ENCODE assay signal across 20 mouse cellular contexts in the genomic region with DNA sequence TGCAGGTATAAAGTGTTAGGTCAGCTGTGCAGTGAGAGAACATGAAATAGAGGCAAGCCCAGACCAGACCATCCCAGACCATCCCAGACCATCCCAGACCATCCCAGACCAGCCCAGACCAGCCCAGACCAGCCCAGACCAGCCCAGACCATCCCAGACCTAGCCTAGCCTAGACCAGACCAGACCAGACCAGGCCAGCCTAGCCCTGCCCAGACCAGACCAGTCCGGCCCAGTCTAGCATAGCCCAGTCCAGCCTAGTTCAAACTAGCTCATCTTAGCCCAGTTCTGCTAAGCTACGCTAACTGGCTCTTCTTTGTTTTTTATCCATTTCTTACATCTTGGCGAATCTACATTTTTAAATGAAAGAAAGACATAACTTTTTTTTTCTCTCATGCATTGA.
A peak's percentile ranks its signal among the peaks of the same experiment; 100 is the strongest.
DNase-seq lines count a peak whose midpoint lies in the region; ATAC-seq lines count a peak whose summit lies in the region.
"Had no signal": no experiment of that assay in that cellular context is flagged by ENCODE, and none has a peak within 500 bp of the region (broad histone marks: within the 10 kb centered on the region; RNA-seq: fewer than 3 reads in every experiment).

No protein-coding gene starts in this region.

- no peaks in the 10 kb centered on the region for H3K9me3 ChIP-seq in forebrain, embryonic 12.5 days
- H3K9me3 ChIP-seq in forebrain, embryonic 14.5 days (replicated peaks; ENCODE audit: control insufficient read depth, low read length) = no peaks in the 10 kb centered on the region
- H3K9me3 ChIP-seq in intestine, embryonic 14.5 days (ENCODE audit: control insufficient read depth, low read length) = no peaks in the 10 kb centered on the region
- no peaks in the 10 kb centered on the region for H3K9me3 ChIP-seq in intestine, embryonic 16.5 days (ENCODE audit: control insufficient read depth, low read length)
- H3K9me3 ChIP-seq in midbrain, embryonic 13.5 days = no peaks in the 10 kb centered on the region
- no peaks in the 10 kb centered on the region for H3K9me3 ChIP-seq in midbrain, embryonic 16.5 days (replicated peaks; ENCODE audit: control insufficient read depth, low read length, poor library complexity, severe bottlenecking)
- H3K9me3 ChIP-seq: embryonic facial prominence, embryonic 15.5 days; forebrain, embryonic 10.5 days; heart, embryonic 12.5 days; hindbrain, embryonic 15.5 days had no signal

- no peak overlapping the region for H3K9ac ChIP-seq in forebrain, embryonic 12.5 days
- H3K9ac ChIP-seq in forebrain, embryonic 14.5 days (ENCODE audit: low read length) = no peak overlapping the region
- no peak overlapping the region for H3K9ac ChIP-seq in intestine, embryonic 14.5 days (ENCODE audit: low read length)
- H3K9ac ChIP-seq in intestine, embryonic 16.5 days (ENCODE audit: low read depth, low read length) = no peak overlapping the region
- H3K9ac ChIP-seq in midbrain, embryonic 13.5 days (replicated peaks) = no peak overlapping the region
- no peak overlapping the region for H3K9ac ChIP-seq in midbrain, embryonic 16.5 days (ENCODE audit: low read depth, low read length)
- H3K9ac ChIP-seq: embryonic facial prominence, embryonic 15.5 days; heart, embryonic 12.5 days; hindbrain, embryonic 15.5 days had no signal

- peak; percentile 41; the same call in 1 of the 2 replicates for ATAC-seq in forebrain, embryonic 12.5 days (ENCODE audit: low FRiP score)
- ATAC-seq in forebrain, embryonic 14.5 days = no peak
- ATAC-seq in intestine, embryonic 14.5 days (replicated peaks; ENCODE audit: low FRiP score, low TSS enrichment, low read depth) = peak; percentile 58; the same call in 1 of the 2 replicates
- ATAC-seq in intestine, embryonic 16.5 days = no peak
- ATAC-seq in midbrain, embryonic 13.5 days = 0 out of 2 replicates have a peak, but pooled peaks have one; percentile 55
- ATAC-seq in midbrain, embryonic 16.5 days = no peak
- ATAC-seq: inflammation-experienced regulatory T-cells, adult 6 months had no signal

- DNase-seq in forebrain, embryonic 14.5 days (ENCODE audit: low spot score) = no peak
- no peak for DNase-seq in intestine, embryonic 14.5 days (ENCODE audit: low spot score)
- DNase-seq: adrenal gland, adult 2 months; adrenal gland, postnatal 25 days; cerebellum, adult 18-20 months; cerebellum, adult 9-11 months; cerebellum, postnatal 36 days; gastrocnemius, adult 2 months; gastrocnemius, postnatal 25 days had no signal

- H3K27me3 ChIP-seq in forebrain, embryonic 12.5 days = no peaks in the 10 kb centered on the region
- H3K27me3 ChIP-seq in forebrain, embryonic 14.5 days (replicated peaks; ENCODE audit: control insufficient read depth, insufficient read depth, low read length) = no peaks in the 10 kb centered on the region
- H3K27me3 ChIP-seq in intestine, embryonic 14.5 days (replicated peaks; ENCODE audit: control insufficient read depth, insufficient read depth, low read length) = no peaks in the 10 kb centered on the region
- no peaks in the 10 kb centered on the region for H3K27me3 ChIP-seq in intestine, embryonic 16.5 days (replicated peaks; ENCODE audit: control insufficient read depth, insufficient read depth, low read length)
- no peaks in the 10 kb centered on the region for H3K27me3 ChIP-seq in midbrain, embryonic 13.5 days
- H3K27me3 ChIP-seq in midbrain, embryonic 16.5 days (ENCODE audit: control insufficient read depth, insufficient read depth, low read depth, low read length) = no peaks in the 10 kb centered on the region
- H3K27me3 ChIP-seq: CH12.LX; embryonic facial prominence, embryonic 15.5 days; heart, embryonic 12.5 days; hindbrain, embryonic 15.5 days had no signal

- no peaks in the 10 kb centered on the region for H3K4me1 ChIP-seq in forebrain, embryonic 12.5 days
- H3K4me1 ChIP-seq in forebrain, embryonic 14.5 days (ENCODE audit: control insufficient read depth, insufficient read depth, low read length) = no peaks in the 10 kb centered on the region
- H3K4me1 ChIP-seq in intestine, embryonic 14.5 days (replicated peaks; ENCODE audit: control insufficient read depth, insufficient read depth, low read length) = no peaks in the 10 kb centered on the region
- H3K4me1 ChIP-seq in intestine, embryonic 16.5 days (ENCODE audit: control insufficient read depth, insufficient read depth, low read length) = no peaks in the 10 kb centered on the region
- no peaks in the 10 kb centered on the region for H3K4me1 ChIP-seq in midbrain, embryonic 13.5 days (replicated peaks)
- no peaks in the 10 kb centered on the region for H3K4me1 ChIP-seq in midbrain, embryonic 16.5 days (ENCODE audit: control insufficient read depth, insufficient read depth, low read length)
- H3K4me1 ChIP-seq: embryonic facial prominence, embryonic 15.5 days; forebrain, embryonic 10.5 days; heart, embryonic 12.5 days; hindbrain, embryonic 15.5 days had no signal

- H3K4me3 ChIP-seq in forebrain, embryonic 12.5 days (replicated peaks) = no peak overlapping the region
- no peak overlapping the region for H3K4me3 ChIP-seq in forebrain, embryonic 14.5 days (ENCODE audit: low read depth, low read length)
- H3K4me3 ChIP-seq in intestine, embryonic 14.5 days (ENCODE audit: low read depth, low read length) = no peak overlapping the region
- H3K4me3 ChIP-seq in intestine, embryonic 16.5 days (ENCODE audit: low read length) = no peak overlapping the region
- H3K4me3 ChIP-seq in midbrain, embryonic 13.5 days (replicated peaks) = no peak overlapping the region
- H3K4me3 ChIP-seq in midbrain, embryonic 16.5 days (ENCODE audit: low read depth, low read length) = no peak overlapping the region
- H3K4me3 ChIP-seq: embryonic facial prominence, embryonic 15.5 days; erythroblast, embryonic 14.5 days; forebrain, embryonic 10.5 days; gastrocnemius, adult 2 months; heart, embryonic 12.5 days; hindbrain, embryonic 15.5 days had no signal

- H3K4me2 ChIP-seq in forebrain, embryonic 12.5 days = no peak overlapping the region
- no peak overlapping the region for H3K4me2 ChIP-seq in forebrain, embryonic 14.5 days (ENCODE audit: low read length)
- no peak overlapping the region for H3K4me2 ChIP-seq in intestine, embryonic 14.5 days (ENCODE audit: low read length)
- no peak overlapping the region for H3K4me2 ChIP-seq in intestine, embryonic 16.5 days (ENCODE audit: low read depth, low read length)
- no peak overlapping the region for H3K4me2 ChIP-seq in midbrain, embryonic 13.5 days (replicated peaks)
- H3K4me2 ChIP-seq in midbrain, embryonic 16.5 days (ENCODE audit: low read length) = no peak overlapping the region
- H3K4me2 ChIP-seq: embryonic facial prominence, embryonic 15.5 days; heart, embryonic 12.5 days; hindbrain, embryonic 15.5 days had no signal

- no peaks in the 10 kb centered on the region for H3K36me3 ChIP-seq in forebrain, embryonic 12.5 days (replicated peaks)
- no peaks in the 10 kb centered on the region for H3K36me3 ChIP-seq in forebrain, embryonic 14.5 days (ENCODE audit: control insufficient read depth, insufficient read depth, low read length)
- no peaks in the 10 kb centered on the region for H3K36me3 ChIP-seq in intestine, embryonic 14.5 days (ENCODE audit: control insufficient read depth, insufficient read depth, low read length)
- H3K36me3 ChIP-seq in intestine, embryonic 16.5 days (ENCODE audit: control insufficient read depth, insufficient read depth, low read length) = no peaks in the 10 kb centered on the region
- H3K36me3 ChIP-seq in midbrain, embryonic 13.5 days = no peaks in the 10 kb centered on the region
- no peaks in the 10 kb centered on the region for H3K36me3 ChIP-seq in midbrain, embryonic 16.5 days (ENCODE audit: control insufficient read depth, insufficient read depth, low read length)
- H3K36me3 ChIP-seq: embryonic facial prominence, embryonic 15.5 days; forebrain, embryonic 10.5 days; heart, embryonic 12.5 days; hindbrain, embryonic 15.5 days had no signal

- H3K27ac ChIP-seq in forebrain, embryonic 12.5 days = no peak overlapping the region
- no peak overlapping the region for H3K27ac ChIP-seq in forebrain, embryonic 14.5 days (ENCODE audit: low read depth, low read length)
- H3K27ac ChIP-seq in intestine, embryonic 14.5 days (ENCODE audit: low read depth) = no peak overlapping the region
- H3K27ac ChIP-seq in intestine, embryonic 16.5 days (ENCODE audit: low read length) = no peak overlapping the region
- H3K27ac ChIP-seq in midbrain, embryonic 13.5 days = no peak overlapping the region
- no peak overlapping the region for H3K27ac ChIP-seq in midbrain, embryonic 16.5 days (ENCODE audit: low read length)
- H3K27ac ChIP-seq: embryonic facial prominence, embryonic 15.5 days; forebrain, embryonic 10.5 days; gastrocnemius, adult 2 months; hindbrain, embryonic 15.5 days had no signal

- WGBS in forebrain, embryonic 12.5 days = 94% methylated on average over 3 of the region's 3 CpGs
- 97% methylated on average over 3 of the region's 3 CpGs for whole genome bisulfite sequencing in forebrain, embryonic 14.5 days
- 95% methylated on average over 3 of the region's 3 CpGs for WGBS in intestine, embryonic 14.5 days
- 92% methylated on average over 3 of the region's 3 CpGs for WGBS in intestine, embryonic 16.5 days
- WGBS in midbrain, embryonic 13.5 days = 93% methylated on average over 3 of the region's 3 CpGs
- WGBS in midbrain, embryonic 16.5 days = 97% methylated on average over 3 of the region's 3 CpGs

Comparison
In these comparisons a context has a peak if more than half of its experiments do, and no peak if none do; other contexts are left out.
1. ATAC-seq: peak in forebrain, embryonic 12.5 days (single experiment), intestine, embryonic 14.5 days (single experiment) and midbrain, embryonic 13.5 days (single experiment); none in forebrain, embryonic 14.5 days (single experiment), intestine, embryonic 16.5 days (single experiment) and midbrain, embryonic 16.5 days (single experiment).